Mouse (Mus musculus): Measurements from ENCODE around the gene Ptbp1. TPM values are rescaled to one million over a fixed set of nuclear protein-coding genes. Genes with fewer than 3 reads are reported as not detected.

Gene Ptbp1
- 92.9 and 97.3 TPM in 2 replicates for total RNA-seq (2014; rRNA removed)
- polyA plus RNA-seq (2015; fragmentation: Nextera tagmentation; extraction: Ambion mirVana) = 53.7 and 55.7 TPM in 2 replicates

DNA sequence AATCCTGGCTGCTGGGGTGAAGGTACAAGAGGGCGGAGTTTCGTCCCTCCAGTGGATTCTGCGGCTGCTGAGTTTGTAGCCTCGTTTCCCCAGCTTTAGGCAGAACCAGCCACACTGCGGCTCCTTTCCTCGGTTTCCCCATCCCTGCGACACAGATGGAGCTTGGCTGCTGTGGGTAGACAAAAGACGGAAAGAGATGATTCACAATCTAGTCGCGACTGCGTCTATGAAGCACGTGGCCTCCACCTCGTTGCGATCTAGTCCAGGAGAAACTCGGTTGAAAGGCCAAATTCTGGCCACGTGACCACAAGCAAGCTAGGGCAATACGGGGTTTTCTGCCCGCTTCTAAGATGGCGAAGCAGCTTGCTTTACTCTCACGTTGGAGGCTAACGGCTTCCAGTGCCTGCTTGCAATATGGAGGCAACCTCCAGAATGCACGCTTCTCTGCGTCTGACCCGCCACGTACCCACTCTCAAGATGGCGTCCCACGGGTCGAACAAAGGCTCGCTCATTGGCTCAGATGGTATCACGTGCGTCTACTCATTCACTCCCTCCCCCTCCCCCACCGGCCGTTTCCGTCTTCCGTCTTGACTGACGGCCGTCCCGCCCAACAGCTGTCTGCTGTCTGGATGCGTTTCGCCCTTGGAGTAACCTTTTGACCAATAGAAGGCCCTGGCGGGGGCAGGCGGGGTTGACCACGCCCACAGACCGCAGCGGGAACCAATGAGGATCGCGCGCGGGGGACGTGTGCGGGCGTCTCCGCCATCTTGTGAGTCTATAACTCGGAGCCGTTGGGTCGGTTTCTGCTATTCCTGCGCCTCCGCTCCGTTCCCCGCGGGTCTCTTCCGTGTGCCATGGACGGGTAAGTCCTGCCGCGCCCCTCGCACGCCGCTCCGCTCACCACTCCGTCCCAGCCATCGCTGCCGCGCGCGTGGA lies at the start of gene Ptbp1:
Gene Ptbp1 (plus strand): TSS at position 568 of the 936 bp plus-strand sequence.
- WGBS = 1% methylated on average over 75 of the region's 75 CpGs
- Histone ChIP-seq H3K4me2 (ENCODE audit: low read depth) (peak within 1 kb of the TSS; percentile 82), H3K4me1 (ENCODE audit: insufficient read depth) (peaks cover 42% of the 10 kb centered on the region), H3K4me3 (ENCODE audit: low read depth, low read length) (peak within 1 kb of the TSS; percentile 89), H3K9me3 (ENCODE audit: low read length) (no peaks in the 10 kb centered on the region), H3K9ac (peak within 1 kb of the TSS; percentile 99), H3K36me3 (ENCODE audit: insufficient read depth) (peaks cover 9% of the 10 kb centered on the region), H3K27ac (ENCODE audit: low read depth, low read length) (peak within 1 kb of the TSS; percentile 98), H3K27me3 (ENCODE audit: insufficient read depth, low read length) (no peaks in the 10 kb centered on the region)
- DNase-seq (peak; percentile 100), ATAC-seq (peak; percentile 95)
- 0 out of 2 replicates have a peak, but pooled peaks have one; percentile 2 for TF ChIP-seq CTCF (IDR thresholded peaks at IDR 0.05; ENCODE audit: low read depth)

- Histone ChIP-seq H3K4me1 (ENCODE audit: insufficient read depth) (peaks cover 32% of the 10 kb centered on the region), H3K4me2 (ENCODE audit: low read depth) (no peak overlapping the region), H3K36me3 (ENCODE audit: insufficient read depth) (peaks cover 35% of the 10 kb centered on the region), H3K27me3 (ENCODE audit: insufficient read depth, low read length) (no peaks in the 10 kb centered on the region), H3K4me3 (ENCODE audit: low read depth, low read length) (no peak overlapping the region), H3K27ac (ENCODE audit: low read depth, low read length) (no peak overlapping the region), H3K9ac (no peak overlapping the region), H3K9me3 (ENCODE audit: low read length) (no peaks in the 10 kb centered on the region)
- no peak for ATAC-seq
- WGBS = 79% methylated on average over 11 of the region's 11 CpGs
- no peak for TF ChIP-seq CTCF (IDR thresholded peaks at IDR 0.05; ENCODE audit: low read depth)
- DNase-seq = no peak
These were observed 48.6 kb upstream of the Ptbp1 start for GRCm38 (mm10) chr10:79805636-79806035.

- peaks cover 42% of the 10 kb centered on the region for H3K36me3 ChIP-seq (ENCODE audit: insufficient read depth)
- WGBS = 87% methylated on average over 9 of the region's 9 CpGs
- no peak overlapping the region for H3K4me3 ChIP-seq (ENCODE audit: low read depth, low read length)
- ATAC-seq = no peak
- TF ChIP-seq CTCF (IDR thresholded peaks at IDR 0.05; ENCODE audit: low read depth) = no peak
- no peak for DNase-seq
- no peak overlapping the region for H3K27ac ChIP-seq (ENCODE audit: low read depth, low read length)
- H3K4me2 ChIP-seq (ENCODE audit: low read depth) = no peak overlapping the region
- H3K27me3 ChIP-seq (ENCODE audit: insufficient read depth, low read length) = no peaks in the 10 kb centered on the region
- no peak overlapping the region for H3K9ac ChIP-seq
- no peaks in the 10 kb centered on the region for H3K9me3 ChIP-seq (ENCODE audit: low read length)
- peaks cover 32% of the 10 kb centered on the region for H3K4me1 ChIP-seq (ENCODE audit: insufficient read depth)
These were observed 47.9 kb upstream of the Ptbp1 start for GRCm38 (mm10) chr10:79806331-79806730.

DNA sequence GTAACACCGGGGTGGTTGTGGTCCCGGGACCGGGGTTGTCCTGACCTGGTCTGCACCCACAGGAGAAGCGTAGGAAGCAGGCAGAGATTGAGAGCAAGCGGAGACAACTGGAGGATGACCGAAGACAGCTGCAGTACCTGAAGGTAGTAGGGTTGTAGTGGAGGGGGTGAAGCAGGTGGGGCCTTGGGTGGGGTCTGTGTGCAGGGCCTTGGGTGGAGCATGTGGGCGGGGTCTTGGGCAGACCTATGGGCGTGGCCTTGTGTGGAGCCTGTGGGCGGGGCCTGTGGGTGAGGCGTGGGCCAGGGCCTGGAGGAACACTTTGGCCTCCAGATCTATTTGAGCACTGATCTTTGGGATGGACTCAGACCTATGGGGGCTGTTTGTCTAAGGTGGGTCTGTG lies 47.3 kb upstream of the Ptbp1 start:
- Histone ChIP-seq H3K9ac (no peak overlapping the region), H3K27ac (ENCODE audit: low read depth, low read length) (no peak overlapping the region), H3K4me1 (ENCODE audit: insufficient read depth) (peaks cover 26% of the 10 kb centered on the region), H3K4me3 (ENCODE audit: low read depth, low read length) (no peak overlapping the region), H3K9me3 (ENCODE audit: low read length) (no peaks in the 10 kb centered on the region), H3K27me3 (ENCODE audit: insufficient read depth, low read length) (no peaks in the 10 kb centered on the region), H3K4me2 (ENCODE audit: low read depth) (no peak overlapping the region), H3K36me3 (ENCODE audit: insufficient read depth) (peaks cover 42% of the 10 kb centered on the region)
- ATAC-seq = no peak
- no peak for DNase-seq
- no peak for TF ChIP-seq CTCF (IDR thresholded peaks at IDR 0.05; ENCODE audit: low read depth)
- WGBS = 85% methylated on average over 10 of the region's 10 CpGs

GRCm38 (mm10) chr10:79807826-79808225 lies 46.4 kb upstream of the Ptbp1 start:
- Histone ChIP-seq H3K9me3 (ENCODE audit: low read length) (no peaks in the 10 kb centered on the region), H3K27me3 (ENCODE audit: insufficient read depth, low read length) (no peaks in the 10 kb centered on the region), H3K4me3 (ENCODE audit: low read depth, low read length) (no peak overlapping the region), H3K27ac (ENCODE audit: low read depth, low read length) (no peak overlapping the region), H3K4me1 (ENCODE audit: insufficient read depth) (peaks cover 18% of the 10 kb centered on the region), H3K36me3 (ENCODE audit: insufficient read depth) (peaks cover 47% of the 10 kb centered on the region), H3K9ac (no peak overlapping the region), H3K4me2 (ENCODE audit: low read depth) (no peak overlapping the region)
- ATAC-seq = no peak
- TF ChIP-seq CTCF (IDR thresholded peaks at IDR 0.05; ENCODE audit: low read depth) = no peak
- 73% methylated on average over 11 of the region's 11 CpGs for WGBS
- DNase-seq = no peak

DNA sequence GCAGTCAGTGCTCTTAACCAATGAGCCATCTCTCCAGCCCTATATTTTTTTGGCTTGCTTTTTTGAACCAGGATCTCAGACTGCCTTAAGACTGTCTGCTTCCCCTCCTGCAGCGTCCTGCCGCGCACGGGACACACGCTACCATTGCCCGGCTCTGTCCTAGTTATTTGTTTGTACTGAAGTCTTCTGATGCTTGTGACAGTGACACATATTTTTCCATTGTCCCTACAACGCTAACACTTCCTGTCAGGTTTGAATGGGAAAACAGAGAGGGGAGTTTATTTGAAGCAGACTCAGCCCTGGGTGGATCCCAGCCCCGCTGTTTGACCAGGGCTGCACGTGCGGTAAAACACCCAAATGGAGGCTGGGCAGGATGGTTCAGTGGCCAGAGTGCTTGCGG lies 45.5 kb upstream of the Ptbp1 start:
- H3K27me3 ChIP-seq (ENCODE audit: insufficient read depth, low read length) = no peaks in the 10 kb centered on the region
- H3K4me3 ChIP-seq (ENCODE audit: low read depth, low read length) = no peak overlapping the region
- DNase-seq (no peak), ATAC-seq (no peak)
- TF ChIP-seq CTCF (IDR thresholded peaks at IDR 0.05; ENCODE audit: low read depth) = no peak
- no peak overlapping the region for H3K27ac ChIP-seq (ENCODE audit: low read depth, low read length)
- 88% methylated on average over 11 of the region's 11 CpGs for WGBS
- no peak overlapping the region for H3K4me2 ChIP-seq (ENCODE audit: low read depth)
- peaks cover 52% of the 10 kb centered on the region for H3K36me3 ChIP-seq (ENCODE audit: insufficient read depth)
- no peaks in the 10 kb centered on the region for H3K9me3 ChIP-seq (ENCODE audit: low read length)
- H3K4me1 ChIP-seq (ENCODE audit: insufficient read depth) = peaks cover 9% of the 10 kb centered on the region
- no peak overlapping the region for H3K9ac ChIP-seq
